ENCODE assay signal across 10 mouse cellular contexts in genomic region chr5:140798158-140798557, GRCm38 (mm10). TPM values are rescaled to one million over a fixed set of nuclear protein-coding genes. Genes with fewer than 3 reads are reported as not detected.
DNase-seq lines count a peak whose midpoint lies in the region; ATAC-seq lines count a peak whose summit lies in the region.
"Had no signal": no experiment of that assay in that cellular context is flagged by ENCODE, and none has a peak within 500 bp of the region (broad histone marks: within the 10 kb centered on the region; RNA-seq: fewer than 3 reads in every experiment).

No protein-coding gene starts in this region.

- peak overlapping the region; percentile 67 for H3K27ac ChIP-seq in heart, embryonic 12.5 days (ENCODE audit: poor library complexity, severe bottlenecking)
- H3K27ac ChIP-seq in limb, embryonic 13.5 days = peak overlapping the region; percentile 79
- no peak overlapping the region for H3K27ac ChIP-seq in forebrain, embryonic 16.5 days (ENCODE audit: low read length)
- H3K27ac ChIP-seq: stomach, embryonic 15.5 days had no signal

- peak; percentile 58 for DNase-seq in adrenal gland, adult 2 months
- DNase-seq in adrenal gland, adult 8-10 months = no peak
- DNase-seq in adrenal gland, postnatal 36 days = peak; percentile 62 to 66
- no peak for DNase-seq in cerebellum, postnatal 14 days
- no peak for DNase-seq in layer of hippocampus, postnatal 14 days (ENCODE audit: low spot score in 2 of 2)
- DNase-seq: lung, embryonic 14.5 days had no signal

- peaks cover 77% of the 10 kb centered on the region for H3K4me1 ChIP-seq in heart, embryonic 12.5 days (replicated peaks)
- H3K4me1 ChIP-seq in limb, embryonic 13.5 days = peaks cover 46% of the 10 kb centered on the region
- H3K4me1 ChIP-seq in forebrain, embryonic 16.5 days (replicated peaks; ENCODE audit: control insufficient read depth, insufficient read depth, low read length) = no peaks in the 10 kb centered on the region; the same call in 1 of the 2 replicates

- ATAC-seq in heart, embryonic 12.5 days (ENCODE audit: insufficient number of reproducible peaks, low FRiP score) = no peak
- peak; percentile 34; the same call in 1 of the 2 replicates for ATAC-seq in limb, embryonic 13.5 days (ENCODE audit: low FRiP score, low read depth)
- no peak for ATAC-seq in forebrain, embryonic 16.5 days

- H3K36me3 ChIP-seq in heart, embryonic 12.5 days = no peaks in the 10 kb centered on the region
- H3K36me3 ChIP-seq in limb, embryonic 13.5 days = no peaks in the 10 kb centered on the region
- no peaks in the 10 kb centered on the region for H3K36me3 ChIP-seq in forebrain, embryonic 16.5 days (ENCODE audit: control insufficient read depth, insufficient read depth)
- H3K36me3 ChIP-seq: stomach, embryonic 15.5 days had no signal

- peak overlapping the region; percentile 38 for H3K4me2 ChIP-seq in heart, embryonic 12.5 days
- no peak overlapping the region for H3K4me2 ChIP-seq in limb, embryonic 13.5 days (replicated peaks)
- H3K4me2 ChIP-seq in forebrain, embryonic 16.5 days (ENCODE audit: low read length) = no peak overlapping the region
- H3K4me2 ChIP-seq: lung, embryonic 14.5 days; stomach, embryonic 15.5 days had no signal

- no peak overlapping the region for H3K4me3 ChIP-seq in heart, embryonic 12.5 days
- H3K4me3 ChIP-seq in limb, embryonic 13.5 days = no peak overlapping the region
- no peak overlapping the region for H3K4me3 ChIP-seq in forebrain, embryonic 16.5 days (replicated peaks; ENCODE audit: low read length)
- H3K4me3 ChIP-seq: stomach, embryonic 15.5 days had no signal

- 39% methylated on average over 7 of the region's 7 CpGs for WGBS in heart, embryonic 12.5 days
- 72% methylated on average over 7 of the region's 7 CpGs for WGBS in limb, embryonic 13.5 days
- WGBS in forebrain, embryonic 16.5 days = 83% methylated on average over 7 of the region's 7 CpGs

- 0 out of 2 replicates have a peak overlapping the region, but pooled peaks have one; percentile 23 for H3K9ac ChIP-seq in heart, embryonic 12.5 days
- 0 out of 2 replicates have a peak overlapping the region, but pooled peaks have one; percentile 32 for H3K9ac ChIP-seq in limb, embryonic 13.5 days
- no peak overlapping the region for H3K9ac ChIP-seq in forebrain, embryonic 16.5 days (replicated peaks; ENCODE audit: low read depth, low read length)
- H3K9ac ChIP-seq: lung, embryonic 14.5 days; stomach, embryonic 15.5 days had no signal

- H3K9me3 ChIP-seq in heart, embryonic 12.5 days (replicated peaks) = no peaks in the 10 kb centered on the region
- H3K9me3 ChIP-seq in limb, embryonic 13.5 days = no peaks in the 10 kb centered on the region
- H3K9me3 ChIP-seq in forebrain, embryonic 16.5 days (ENCODE audit: control insufficient read depth, low read length) = no peaks in the 10 kb centered on the region
- H3K9me3 ChIP-seq: stomach, embryonic 15.5 days had no signal

- no peaks in the 10 kb centered on the region for H3K27me3 ChIP-seq in heart, embryonic 12.5 days (replicated peaks)
- no peaks in the 10 kb centered on the region for H3K27me3 ChIP-seq in limb, embryonic 13.5 days
- no peaks in the 10 kb centered on the region for H3K27me3 ChIP-seq in forebrain, embryonic 16.5 days (replicated peaks; ENCODE audit: control insufficient read depth, insufficient read depth, low read length)
- H3K27me3 ChIP-seq: stomach, embryonic 15.5 days had no signal

RNA-seq across cellular contexts. Expression of gene Gna12, which starts 32.1 kb away (rescaled TPM):
- total RNA-seq in adrenal gland, adult 2 months (2021) = 100 to 1,000 TPM; 116 to 121 TPM
- polyA plus RNA-seq in adrenal gland, adult 2 months (2012; rRNA removed) = 153 and 200 TPM in 2 replicates
- total RNA-seq in adrenal gland, adult 8-10 months (2022) = 100 to 1,000 TPM; 135 to 173 (median 141) TPM
- 100 to 1,000 TPM; 119 to 155 TPM for total RNA-seq in adrenal gland, postnatal 36 days (2021)
- polyA plus RNA-seq in heart, embryonic 12.5 days (2016; fragmentation: Nextera tagmentation; extraction: Ambion mirVana) = 48.5 and 50.6 TPM in 2 replicates
- polyA plus RNA-seq in limb, embryonic 13.5 days (2015; fragmentation: Nextera tagmentation; extraction: Ambion mirVana) = 12.0 and 13.8 TPM in 2 replicates
- polyA plus RNA-seq in forebrain, embryonic 16.5 days (2015; fragmentation: Nextera tagmentation; extraction: Ambion mirVana) = 13.5 and 14.4 TPM in 2 replicates
- 10 to 100 TPM; 88.7 to 96.0 TPM for total RNA-seq in layer of hippocampus, postnatal 14 days (2021)

Comparison
In these comparisons a context has a peak if more than half of its experiments do, and no peak if none do; other contexts are left out.
1. DNase-seq: peak in adrenal gland, adult 2 months (single experiment) and adrenal gland, postnatal 36 days (2 of 2); none in adrenal gland, adult 8-10 months (single experiment), cerebellum, postnatal 14 days (0 of 2) and layer of hippocampus, postnatal 14 days (0 of 2).